Mouse (Mus musculus) olfactory bulb, adult 2 months (tissue): ENCODE data around the gene Cspg5.

Experiments
- CTCF ChIP-seq: fragments of 200-500 bp; IDR thresholded peaks from 2 replicates; pipeline ENCODE4 v1.5.1; 2012; ENCODE audit warnings: low read depth, mild to moderate bottlenecking, low read length, moderate library complexity; ENCODE audit not compliant: insufficient read depth
- POLR2A ChIP-seq: fragments of 200-500 bp; IDR thresholded peaks from 2 replicates; pipeline ENCODE4 v1.6.1; 2012; ENCODE audit warnings: mild to moderate bottlenecking, low read depth, low read length, moderate library complexity; ENCODE audit not compliant: insufficient read depth

DNA sequence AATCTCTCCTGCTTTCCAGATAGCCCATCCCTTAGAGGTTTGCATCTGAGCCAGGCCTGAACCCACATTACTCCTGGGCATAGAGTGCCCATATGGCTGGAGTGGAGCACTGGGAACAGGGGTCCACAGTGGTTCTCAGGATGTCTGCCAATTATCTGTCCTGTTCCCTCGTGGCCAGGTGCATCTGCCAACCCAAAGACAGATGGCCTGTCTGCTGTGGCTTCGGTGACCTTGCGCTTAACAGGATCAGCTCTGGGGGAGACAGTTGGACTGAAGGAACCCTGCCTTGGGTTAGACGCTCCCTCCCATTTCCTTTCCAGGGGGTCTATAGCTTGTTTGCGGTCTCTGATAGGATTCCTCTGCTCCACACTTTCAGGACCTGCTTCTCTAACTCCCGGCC is 15.1 kb downstream of the Cspg5 start:
- TF ChIP-seq CTCF, result no peak
- no peak for TF ChIP-seq POLR2A
